Mouse (Mus musculus) olfactory bulb, adult 2 months (tissue): ENCODE data around the gene Mef2c. TPM values are rescaled to one million over a fixed set of nuclear protein-coding genes. Genes with fewer than 3 reads are reported as not detected.

Experiments
- H3K27ac ChIP-seq: fragments of 200-500 bp; 2 replicates; pipeline ENCODE4 v1.5.1; 2012; ENCODE audit warnings: low read depth, low read length; ENCODE audit not compliant: insufficient read depth
- H3K4me1 ChIP-seq: fragments of 200-500 bp; 2 replicates; pipeline ENCODE4 v1.6.1; 2012; ENCODE audit warnings: low read length; ENCODE audit not compliant: control insufficient read depth, insufficient read depth
- H3K4me3 ChIP-seq: fragments of 200-500 bp; 2 replicates; pipeline ENCODE4 v1.5.1; 2012; ENCODE audit warnings: mild to moderate bottlenecking, low read depth, low read length, moderate library complexity; ENCODE audit not compliant: insufficient read depth
- CTCF ChIP-seq: fragments of 200-500 bp; IDR thresholded peaks from 2 replicates; pipeline ENCODE4 v1.5.1; 2012; ENCODE audit warnings: low read depth, mild to moderate bottlenecking, low read length, moderate library complexity; ENCODE audit not compliant: insufficient read depth
- POLR2A ChIP-seq: fragments of 200-500 bp; IDR thresholded peaks from 2 replicates; pipeline ENCODE4 v1.6.1; 2012; ENCODE audit warnings: mild to moderate bottlenecking, low read depth, low read length, moderate library complexity; ENCODE audit not compliant: insufficient read depth
- WGBS: fragments of 180-500 bp; shearing (Covaris S2); methylation state at CpG from one replicate; pipeline ENCODE4 v1.1.7; 2018; 5-methylcytosine and 5-hydroxymethylcytosine counted together
- polyA plus RNA-seq: library from polyadenylated mRNA; stranded (reverse); fragments of >200 nt; gene quantifications from 2 replicates; pipeline ENCODE4 v1.2.4, GENCODE M21; 2012; ENCODE audit warnings: low replicate concordance; ENCODE audit not compliant: missing spikeins, insufficient read depth, insufficient read length

Mef2c gene
- polyA plus RNA-seq, 1 experiment: 512 TPM

- TF ChIP-seq POLR2A: no peak
- TF ChIP-seq CTCF: no peak
- no peak overlapping the region for H3K27ac ChIP-seq
- 88% methylated on average over 6 of the region's 6 CpGs for WGBS
Observed at GRCm38 (mm10) chr13:83596989-83597738, 93.3 kb downstream of the Mef2c start.

GRCm38 (mm10) chr13:83597739-83598210 lies 93.9 kb downstream of the Mef2c start:
- WGBS: 95% methylated on average over 3 of the region's 3 CpGs

More at GRCm38 (mm10) chr13:83596989-83597738, 93.3 kb downstream of the Mef2c start:
- H3K4me3 ChIP-seq: no peak overlapping the region
- H3K4me1 ChIP-seq: no peaks in the 10 kb centered on the region

GRCm38 (mm10) chr13:83600301-83600700 lies 96.5 kb downstream of the Mef2c start:
- H3K4me3 ChIP-seq: no peak overlapping the region
- no peak overlapping the region for H3K27ac ChIP-seq
- H3K4me1 ChIP-seq: peaks cover 2% of the 10 kb centered on the region
- TF ChIP-seq CTCF (no peak), POLR2A (no peak)

More at GRCm38 (mm10) chr13:83597739-83598210, 93.9 kb downstream of the Mef2c start:
- no peak for TF ChIP-seq POLR2A
- no peak for TF ChIP-seq CTCF
- Histone ChIP-seq H3K27ac (no peak overlapping the region), H3K4me1 (no peaks in the 10 kb centered on the region), H3K4me3 (no peak overlapping the region)

GRCm38 (mm10) chr13:83601741-83602140 lies 97.9 kb downstream of the Mef2c start:
- whole genome bisulfite sequencing: 84% methylated on average over 4 of the region's 4 CpGs
- peaks cover 2% of the 10 kb centered on the region for H3K4me1 ChIP-seq
- no peak overlapping the region for H3K27ac ChIP-seq
- TF ChIP-seq POLR2A (no peak), CTCF (no peak)
- H3K4me3 ChIP-seq: no peak overlapping the region

- peak overlapping the region; percentile 83 for H3K27ac ChIP-seq
- TF ChIP-seq CTCF: no peak
- no peak for TF ChIP-seq POLR2A
- 4% methylated on average over 7 of the region's 7 CpGs for WGBS
Observed at GRCm38 (mm10) chr13:83603373-83604265, 99.8 kb downstream of the Mef2c start.

GRCm38 (mm10) chr13:83604320-83604719 lies 100.5 kb downstream of the Mef2c start:
- 7% methylated on average over 3 of the region's 3 CpGs for WGBS
- Histone ChIP-seq H3K27ac (peak overlapping the region; percentile 45; the same call in 1 of the 2 replicates), H3K4me3 (no peak overlapping the region), H3K4me1 (peaks cover 5% of the 10 kb centered on the region)
- TF ChIP-seq POLR2A: no peak
- no peak for TF ChIP-seq CTCF

More at GRCm38 (mm10) chr13:83603373-83604265, 99.8 kb downstream of the Mef2c start:
- peaks cover 2% of the 10 kb centered on the region for H3K4me1 ChIP-seq
- no peak overlapping the region for H3K4me3 ChIP-seq

- no peak for TF ChIP-seq CTCF
- TF ChIP-seq POLR2A: no peak
- H3K4me3 ChIP-seq: no peak overlapping the region
- H3K4me1 ChIP-seq: peaks cover 5% of the 10 kb centered on the region
- H3K27ac ChIP-seq: peak overlapping the region; percentile 45
- 25% methylated on average over 4 of the region's 4 CpGs for WGBS
Observed at GRCm38 (mm10) chr13:83604785-83605184, 101.0 kb downstream of the Mef2c start.

GRCm38 (mm10) chr13:83607883-83608581 lies 104.2 kb downstream of the Mef2c start:
- TF ChIP-seq CTCF: no peak
- TF ChIP-seq POLR2A: no peak
- WGBS: 40% methylated on average over 4 of the region's 4 CpGs
- Histone ChIP-seq H3K27ac (no peak overlapping the region), H3K4me1 (peaks cover 5% of the 10 kb centered on the region), H3K4me3 (no peak overlapping the region)
